Comparison of ENCODE assay signal across 8 mouse cellular contexts in genomic region chr7:62462229-62463006, GRCm38 (mm10). TPM values are rescaled to one million over a fixed set of nuclear protein-coding genes. Genes with fewer than 3 reads are reported as not detected.
DNase-seq lines count a peak whose midpoint lies in the region; ATAC-seq lines count a peak whose summit lies in the region.

No protein-coding gene starts in this region.

- H3K36me3 ChIP-seq in embryonic facial prominence, embryonic 13.5 days, result no peaks in the 10 kb centered on the region
- H3K36me3 ChIP-seq in hindbrain, embryonic 14.5 days (replicated peaks; ENCODE audit: control insufficient read depth, insufficient read depth), result no peaks in the 10 kb centered on the region
- no peaks in the 10 kb centered on the region for H3K36me3 ChIP-seq in midbrain, embryonic 11.5 days (ENCODE audit: control insufficient read depth, insufficient read depth, low read length)

- H3K9ac ChIP-seq in embryonic facial prominence, embryonic 13.5 days, result peak overlapping the region; percentile 62
- peak overlapping the region; percentile 67; the same call in 1 of the 2 replicates for H3K9ac ChIP-seq in hindbrain, embryonic 14.5 days
- H3K9ac ChIP-seq in midbrain, embryonic 11.5 days (ENCODE audit: low read length), result peak overlapping the region; percentile 94

- H3K4me2 ChIP-seq in embryonic facial prominence, embryonic 13.5 days, result peak overlapping the region; percentile 61
- H3K4me2 ChIP-seq in hindbrain, embryonic 14.5 days (replicated peaks), result peak overlapping the region; percentile 73
- peak overlapping the region; percentile 56 for H3K4me2 ChIP-seq in midbrain, embryonic 11.5 days

- peak; percentile 59 for DNase-seq in kidney, postnatal 10 days
- no peak for DNase-seq in kidney, adult 18-20 months
- DNase-seq in hindbrain, embryonic 14.5 days (ENCODE audit: low spot score), result no peak
- peak; percentile 93 for DNase-seq in midbrain, embryonic 11.5 days (ENCODE audit: low spot score, missing footprints)
- DNase-seq in frontal cortex, postnatal 10 days (ENCODE audit: low spot score in 2 of 2), result no peak
- no peak for DNase-seq in urinary bladder, postnatal 10 days (ENCODE audit: low spot score)
- DNase-seq in urinary bladder, adult 18-20 months (ENCODE audit: low spot score in 2 of 2), result no peak

- peaks cover 4% of the 10 kb centered on the region; the same call in 1 of the 2 replicates for H3K9me3 ChIP-seq in embryonic facial prominence, embryonic 13.5 days
- 0 out of 2 replicates have a peak, but pooled peaks cover 4% of the 10 kb centered on the region for H3K9me3 ChIP-seq in hindbrain, embryonic 14.5 days (ENCODE audit: control insufficient read depth, low read length)
- H3K9me3 ChIP-seq in midbrain, embryonic 11.5 days (ENCODE audit: control insufficient read depth, low read length), result peaks cover 3% of the 10 kb centered on the region; the same call in 1 of the 2 replicates

- 24% methylated on average over 13 of the region's 13 CpGs for WGBS in embryonic facial prominence, embryonic 13.5 days
- WGBS in hindbrain, embryonic 14.5 days, result 25% methylated on average over 13 of the region's 13 CpGs
- WGBS in midbrain, embryonic 11.5 days, result 24% methylated on average over 13 of the region's 13 CpGs

- H3K4me3 ChIP-seq in embryonic facial prominence, embryonic 13.5 days, result peak overlapping the region; percentile 60
- peak overlapping the region; percentile 60 for H3K4me3 ChIP-seq in hindbrain, embryonic 14.5 days (replicated peaks; ENCODE audit: low read length)
- peak overlapping the region; percentile 68 for H3K4me3 ChIP-seq in midbrain, embryonic 11.5 days (ENCODE audit: low read depth, low read length)

- peak; percentile 22; the same call in 1 of the 2 replicates for ATAC-seq in embryonic facial prominence, embryonic 13.5 days (ENCODE audit: insufficient number of reproducible peaks, insufficient read depth, low FRiP score, low TSS enrichment, low read depth)
- ATAC-seq in hindbrain, embryonic 14.5 days (ENCODE audit: low FRiP score), result peak; percentile 58
- ATAC-seq in midbrain, embryonic 11.5 days (ENCODE audit: low FRiP score), result peak; percentile 88

- no peaks in the 10 kb centered on the region for H3K27me3 ChIP-seq in embryonic facial prominence, embryonic 13.5 days
- no peaks in the 10 kb centered on the region for H3K27me3 ChIP-seq in hindbrain, embryonic 14.5 days (ENCODE audit: control insufficient read depth, insufficient read depth, low read length)
- H3K27me3 ChIP-seq in midbrain, embryonic 11.5 days (ENCODE audit: control insufficient read depth, insufficient read depth, low read length), result no peaks in the 10 kb centered on the region

- peak overlapping the region; percentile 79 for H3K27ac ChIP-seq in embryonic facial prominence, embryonic 13.5 days
- peak overlapping the region; percentile 55; the same call in 1 of the 2 replicates for H3K27ac ChIP-seq in hindbrain, embryonic 14.5 days
- peak overlapping the region; percentile 92 for H3K27ac ChIP-seq in midbrain, embryonic 11.5 days (ENCODE audit: low read depth, low read length)

- H3K4me1 ChIP-seq in embryonic facial prominence, embryonic 13.5 days, result no peaks in the 10 kb centered on the region
- no peaks in the 10 kb centered on the region for H3K4me1 ChIP-seq in hindbrain, embryonic 14.5 days (replicated peaks; ENCODE audit: control insufficient read depth, insufficient read depth, low read length)
- peaks cover 4% of the 10 kb centered on the region for H3K4me1 ChIP-seq in midbrain, embryonic 11.5 days (ENCODE audit: control insufficient read depth, insufficient read depth, low read length)

RNA-seq across cellular contexts. Expression of gene Peg12, which starts 1.9 kb away (rescaled TPM):
- 29.3 and 31.5 TPM in 2 replicates for polyA plus RNA-seq in embryonic facial prominence, embryonic 13.5 days (2015; fragmentation: Nextera tagmentation; extraction: Ambion mirVana)
- 9.4 and 10.0 TPM in 2 replicates for polyA plus RNA-seq in hindbrain, embryonic 14.5 days (2014; fragmentation: Nextera tagmentation; extraction: Ambion mirVana)
- polyA plus RNA-seq in midbrain, embryonic 11.5 days (2014; fragmentation: Nextera tagmentation; extraction: Ambion mirVana), result 77.6 and 77.8 TPM in 2 replicates

RNA-seq across cellular contexts. Expression of gene Mkrn3, which starts 42.5 kb away (rescaled TPM):
- 7.4 and 7.5 TPM in 2 replicates for polyA plus RNA-seq in embryonic facial prominence, embryonic 13.5 days (2015; fragmentation: Nextera tagmentation; extraction: Ambion mirVana)
- polyA plus RNA-seq in hindbrain, embryonic 14.5 days (2014; fragmentation: Nextera tagmentation; extraction: Ambion mirVana), result 20.4 and 22.2 TPM in 2 replicates
- 21.9 and 22.4 TPM in 2 replicates for polyA plus RNA-seq in midbrain, embryonic 11.5 days (2014; fragmentation: Nextera tagmentation; extraction: Ambion mirVana)

Comparison
In these comparisons a context has a peak if more than half of its experiments do, and no peak if none do; other contexts are left out.
1. DNase-seq: peak in kidney, postnatal 10 days (single experiment) and midbrain, embryonic 11.5 days (single experiment); none in kidney, adult 18-20 months (single experiment), hindbrain, embryonic 14.5 days (single experiment), frontal cortex, postnatal 10 days (0 of 2), urinary bladder, postnatal 10 days (single experiment) and urinary bladder, adult 18-20 months (0 of 2).
2. ATAC-seq: peak in every context shown above with its lines; median percentile 88 in midbrain, embryonic 11.5 days; 58 in hindbrain, embryonic 14.5 days; 22 in embryonic facial prominence, embryonic 13.5 days.
3. Peak in every context shown above with its lines, with median percentiles within 50 percentile points of each other: H3K27ac ChIP-seq, H3K4me2 ChIP-seq, H3K4me3 ChIP-seq and H3K9ac ChIP-seq.